Mouse (Mus musculus): ENCODE results near the gene Vegfb.

The Vegfb gene

DNA sequence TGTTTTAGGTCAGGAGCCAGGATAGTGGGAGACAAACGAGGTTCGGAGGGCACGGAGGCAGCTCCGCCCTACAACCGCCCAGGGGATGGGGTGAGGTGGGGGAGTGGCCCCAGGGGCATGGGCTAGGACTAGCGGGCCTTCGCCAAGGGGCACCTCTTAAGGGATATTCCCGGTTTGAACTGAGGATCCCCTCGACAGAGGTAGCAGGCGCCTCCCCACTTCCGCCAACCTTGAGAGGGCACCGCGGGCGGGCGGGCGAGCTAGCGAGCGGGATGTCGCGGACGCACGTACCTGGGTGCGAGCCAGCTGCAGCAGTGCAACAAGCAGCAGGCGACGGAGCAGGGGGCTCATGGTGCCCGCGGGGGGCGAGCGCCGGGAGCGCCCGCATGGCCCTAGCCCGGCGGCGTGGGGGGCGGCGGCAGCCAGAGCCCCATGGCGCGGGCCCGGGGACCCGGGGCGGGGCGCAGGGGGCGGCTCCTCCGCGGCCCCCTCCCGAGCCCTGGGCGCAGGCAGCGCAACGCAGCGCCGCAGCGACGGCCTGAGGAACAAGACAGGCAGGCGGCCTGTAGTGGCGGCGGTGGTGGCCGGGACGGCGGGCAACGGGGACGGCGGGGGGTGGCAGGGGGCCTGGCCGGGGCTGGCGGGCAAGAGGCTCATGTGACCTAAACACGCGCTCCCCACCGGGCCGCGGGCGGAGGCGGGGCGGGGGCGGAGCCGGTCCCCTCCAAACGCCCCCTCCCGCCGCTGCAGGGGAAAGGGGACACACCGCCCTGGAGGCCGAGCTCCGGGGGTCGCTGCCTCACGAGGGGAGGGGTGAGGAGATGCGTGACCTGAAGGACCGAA is at the start of gene Vegfb:
Gene Vegfb, minus strand, starts transcription at position 591 of the 843 bp plus-strand sequence.
- peak; percentile 83 for DNase-seq

DNA sequence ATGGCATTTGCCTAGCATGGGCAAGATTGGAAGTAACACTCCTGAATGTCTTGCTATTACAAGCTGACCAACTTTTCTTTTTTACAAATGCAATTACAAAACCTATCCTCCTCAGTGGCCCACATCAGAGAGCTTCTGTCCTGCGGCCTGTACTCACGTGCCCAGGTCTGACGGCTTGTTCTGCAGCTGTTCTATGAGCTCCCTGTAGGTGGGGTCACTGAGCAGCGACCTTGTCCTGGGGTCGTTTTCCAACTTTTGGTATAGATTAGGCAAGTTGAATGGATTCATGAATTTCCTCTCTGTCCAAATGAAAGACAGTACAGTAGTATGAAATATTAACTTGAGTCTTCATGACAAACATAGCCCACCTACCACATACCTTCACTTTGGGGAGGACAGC is 46.6 kb upstream of the Vegfb start:
- DNase-seq = no peak

DNA sequence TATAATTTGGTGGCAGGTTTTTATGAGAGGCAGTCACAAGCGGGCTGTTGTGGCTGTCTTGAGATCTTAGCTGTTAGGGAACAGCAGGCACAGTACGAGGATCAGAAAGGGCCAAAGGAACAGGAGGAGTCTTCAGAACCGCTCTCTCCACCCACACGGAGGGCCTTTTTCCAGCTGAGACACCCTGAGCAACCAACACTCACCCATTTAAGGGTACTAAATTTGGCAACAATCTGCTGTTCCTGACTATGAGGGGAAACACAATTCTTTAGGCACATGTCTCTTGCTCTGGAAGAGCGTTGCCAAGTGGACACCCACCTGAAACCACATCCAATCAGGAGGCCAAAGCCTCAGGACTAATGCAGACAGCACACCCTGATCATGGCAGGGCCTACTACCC is 42.1 kb upstream of the Vegfb start:
- no peak for DNase-seq

DNA sequence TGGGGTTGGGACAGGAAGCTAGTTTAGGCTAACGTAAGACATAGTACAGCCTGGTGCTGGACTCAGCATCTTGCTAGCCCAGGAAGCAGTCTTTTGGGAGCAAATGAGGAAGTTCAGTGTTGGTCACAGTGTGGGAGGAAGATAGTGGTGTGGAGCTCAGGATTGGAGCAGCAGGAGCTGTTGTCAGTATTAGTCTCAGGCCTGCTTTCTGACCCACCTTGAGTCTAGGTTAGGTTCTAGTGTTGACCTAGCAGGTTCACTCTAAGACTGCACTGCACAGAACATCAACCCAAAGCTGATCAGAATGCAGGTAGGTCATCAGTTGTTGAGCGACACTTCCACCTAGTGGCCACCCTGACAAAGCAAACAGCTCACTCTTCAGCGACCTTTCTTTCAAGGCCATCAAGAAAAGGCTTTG is 32.8 kb upstream of the Vegfb start:
- DNase-seq = peak; percentile 84

DNA sequence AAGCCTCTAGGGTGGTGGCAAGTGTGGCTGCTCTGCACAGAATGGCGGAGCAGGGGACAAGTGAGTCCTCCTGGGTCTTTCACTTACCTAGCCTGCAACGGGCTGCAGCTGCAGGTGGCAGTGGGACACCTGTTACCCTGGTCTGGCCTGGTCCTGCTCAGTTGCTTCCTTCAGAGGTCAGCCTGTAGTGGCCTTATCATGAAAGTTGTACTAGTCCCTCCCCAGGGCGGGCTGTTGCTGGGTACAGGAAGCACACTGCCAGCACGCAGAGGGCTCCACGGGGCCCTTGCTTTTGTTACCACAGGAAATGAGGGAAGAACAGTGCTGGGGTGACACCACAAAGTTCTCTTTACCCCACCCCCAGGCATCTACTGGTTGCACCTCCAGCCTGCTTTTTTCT is 31.7 kb upstream of the Vegfb start, which contains the start of gene Fermt3:
Gene Fermt3, minus strand, starts transcription at position 279 of the 400 bp plus-strand sequence.
- DNase-seq = peak; percentile 86

DNA sequence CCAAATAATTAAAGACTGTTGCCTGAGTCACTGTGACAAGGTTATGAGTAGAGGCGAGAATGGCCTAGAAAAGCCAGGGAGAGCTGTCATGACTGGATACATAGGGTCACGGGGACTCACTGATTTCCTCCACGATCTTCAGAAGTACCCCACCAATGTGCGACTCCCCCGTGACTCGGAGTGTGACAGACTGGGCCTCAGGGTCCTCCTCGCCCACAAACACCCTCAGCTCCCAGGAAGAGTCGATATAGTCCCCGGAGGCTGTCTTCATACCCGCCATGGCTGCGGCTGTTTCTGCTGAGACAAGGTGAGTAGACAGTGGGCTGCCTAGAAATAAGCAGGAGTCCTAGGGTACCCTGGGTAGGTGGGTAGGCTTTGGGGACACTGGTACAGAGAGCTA is 31.1 kb upstream of the Vegfb start:
- peak; percentile 48 for DNase-seq

DNA sequence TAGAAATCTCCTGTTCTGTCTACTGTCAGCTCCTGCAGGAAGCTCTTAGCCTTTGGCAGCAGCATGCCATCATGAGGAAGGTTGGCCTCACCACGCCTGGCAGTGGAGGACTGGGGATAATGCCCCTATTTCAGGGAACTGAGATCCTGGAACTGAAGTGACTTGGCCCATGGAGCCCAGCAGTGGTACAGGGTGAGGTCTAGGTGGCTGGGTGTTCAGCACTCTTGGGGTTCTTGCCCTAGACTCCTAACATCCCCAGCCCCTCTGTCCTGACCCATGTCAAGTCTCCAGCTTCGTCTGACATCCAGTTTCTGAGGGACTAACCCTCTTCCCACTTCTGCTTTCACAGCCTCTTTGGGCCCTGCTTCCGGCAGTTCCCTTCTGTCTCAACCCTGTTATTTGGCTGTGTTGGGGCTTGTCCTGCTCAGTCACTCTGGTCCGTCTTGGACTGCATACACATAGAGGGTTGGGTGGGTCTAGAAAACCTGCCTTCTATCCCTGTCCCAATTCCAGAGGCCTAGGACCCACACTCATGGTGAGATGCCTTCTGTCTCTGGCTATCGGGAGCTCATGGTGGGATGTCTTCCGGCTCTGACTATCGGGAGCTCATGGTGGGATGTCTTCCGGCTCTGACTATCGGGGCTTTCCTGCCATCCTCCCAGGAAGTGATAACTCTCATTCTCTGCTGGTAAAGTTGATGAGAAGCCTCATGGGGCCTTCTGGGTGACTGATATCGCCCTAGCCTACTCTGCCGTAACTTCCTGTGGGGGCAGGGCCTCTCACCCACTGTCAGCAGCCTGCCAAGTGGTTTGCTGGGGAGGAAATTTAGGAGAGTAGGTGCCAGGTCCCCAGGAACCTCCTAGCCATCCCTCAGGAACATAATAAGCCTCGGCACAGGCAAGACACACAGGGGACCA is 30.3 kb upstream of the Vegfb start:
- peak; percentile 69 for DNase-seq

DNA sequence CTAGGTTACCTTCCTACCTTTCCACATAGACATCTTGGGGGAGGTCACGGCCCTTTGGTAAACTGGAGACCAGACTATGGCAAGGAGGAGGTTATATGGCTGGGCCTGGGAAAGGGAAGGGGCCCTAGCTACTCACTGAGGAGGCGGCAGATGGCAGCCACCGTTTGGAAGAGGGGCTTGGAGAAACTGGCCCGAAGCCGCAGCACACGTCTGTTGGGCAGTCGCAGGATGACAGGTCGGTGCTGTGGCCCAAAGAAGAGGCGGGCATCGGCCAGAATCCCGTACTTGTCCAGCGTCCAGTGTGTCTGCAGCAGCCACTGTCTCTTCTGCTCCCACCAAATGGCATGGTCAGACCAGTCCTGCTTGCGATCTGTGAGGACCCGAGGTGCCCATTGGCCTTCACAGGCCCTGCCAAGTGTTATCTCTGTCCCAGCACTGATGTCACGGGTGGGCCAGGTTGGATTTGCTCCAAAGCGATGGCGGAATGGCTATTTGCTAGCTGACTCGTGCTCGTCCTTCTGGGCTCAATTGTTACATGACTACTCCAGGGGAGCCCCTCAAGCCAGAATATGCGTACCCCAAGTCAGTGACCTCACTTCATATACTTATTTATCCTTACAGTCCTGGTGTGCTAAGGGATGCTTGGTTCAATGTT is 27.2 kb upstream of the Vegfb start:
- no peak for DNase-seq

DNA sequence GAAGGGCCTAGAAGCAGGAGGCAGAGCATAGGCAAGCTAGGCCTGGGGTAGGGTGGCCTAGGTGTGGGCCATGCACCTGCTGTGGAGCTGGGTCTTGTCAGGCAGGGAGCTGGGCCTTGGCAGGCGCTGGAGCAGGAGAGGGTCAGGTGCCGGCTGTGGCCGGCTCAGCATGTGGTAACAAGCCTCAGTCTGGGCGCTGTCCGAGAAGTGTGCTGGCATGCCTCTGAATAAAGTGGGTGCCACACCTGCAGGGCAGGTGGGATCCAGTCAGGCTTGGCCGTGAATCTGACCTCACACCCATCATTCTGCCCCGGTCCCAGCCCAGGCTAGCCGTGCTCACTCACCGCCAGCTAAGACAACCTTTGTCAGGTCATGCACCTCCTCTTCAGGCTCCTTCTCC is 26.5 kb upstream of the Vegfb start:
- no peak for DNase-seq

DNA sequence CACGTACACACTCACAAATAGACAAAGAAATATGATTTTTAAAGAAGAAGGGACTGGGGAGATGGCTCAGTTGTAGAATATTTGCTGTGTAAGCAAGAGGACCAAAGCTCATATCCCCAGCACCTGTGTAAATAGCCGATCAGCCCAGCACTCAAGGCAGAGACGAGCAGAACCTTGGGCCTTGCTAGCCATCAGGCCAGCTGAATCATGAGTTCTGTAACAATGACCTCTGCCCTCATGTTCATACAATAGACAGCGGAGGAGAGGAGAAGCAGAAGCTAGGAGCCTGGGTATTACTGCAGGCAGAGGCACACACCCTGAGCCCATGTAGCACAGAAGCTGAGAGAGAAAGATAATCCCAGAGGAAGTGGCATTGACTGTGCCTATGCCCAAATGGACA is 25.0 kb upstream of the Vegfb start:
- DNase-seq = no peak

DNA sequence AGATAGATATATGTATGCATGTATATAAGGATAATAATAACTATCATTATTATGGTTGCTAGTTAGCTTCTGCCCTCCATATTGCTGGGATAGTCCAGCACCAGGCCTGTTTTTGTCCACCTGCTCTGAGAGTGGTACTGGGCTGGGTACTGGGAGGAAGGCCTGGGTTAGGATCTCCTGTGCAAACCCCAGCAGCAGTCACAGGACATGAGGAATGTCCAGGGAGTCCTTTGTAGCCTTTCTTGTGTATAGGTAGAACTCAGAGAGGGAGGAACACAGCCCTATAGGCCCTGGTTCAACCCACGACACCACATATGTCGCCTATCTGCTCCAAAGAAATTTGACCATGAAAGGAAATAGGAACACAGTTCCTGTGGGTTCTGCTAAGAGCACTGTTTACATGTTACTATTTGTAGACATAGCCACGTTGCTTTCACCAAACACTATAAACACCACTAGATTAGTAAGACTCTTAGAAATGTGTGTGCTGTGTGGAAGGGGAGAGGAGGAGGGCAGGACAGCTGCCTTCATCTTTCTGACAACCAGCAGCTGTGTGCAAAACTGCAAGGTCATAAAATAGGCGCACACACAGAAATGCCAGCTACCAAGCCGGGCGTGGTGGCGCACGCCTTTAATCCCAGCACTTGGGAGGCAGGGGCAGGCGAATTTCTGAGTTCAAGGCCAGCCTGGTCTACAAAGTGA is 19.6 kb upstream of the Vegfb start:
- no peak for DNase-seq

DNA sequence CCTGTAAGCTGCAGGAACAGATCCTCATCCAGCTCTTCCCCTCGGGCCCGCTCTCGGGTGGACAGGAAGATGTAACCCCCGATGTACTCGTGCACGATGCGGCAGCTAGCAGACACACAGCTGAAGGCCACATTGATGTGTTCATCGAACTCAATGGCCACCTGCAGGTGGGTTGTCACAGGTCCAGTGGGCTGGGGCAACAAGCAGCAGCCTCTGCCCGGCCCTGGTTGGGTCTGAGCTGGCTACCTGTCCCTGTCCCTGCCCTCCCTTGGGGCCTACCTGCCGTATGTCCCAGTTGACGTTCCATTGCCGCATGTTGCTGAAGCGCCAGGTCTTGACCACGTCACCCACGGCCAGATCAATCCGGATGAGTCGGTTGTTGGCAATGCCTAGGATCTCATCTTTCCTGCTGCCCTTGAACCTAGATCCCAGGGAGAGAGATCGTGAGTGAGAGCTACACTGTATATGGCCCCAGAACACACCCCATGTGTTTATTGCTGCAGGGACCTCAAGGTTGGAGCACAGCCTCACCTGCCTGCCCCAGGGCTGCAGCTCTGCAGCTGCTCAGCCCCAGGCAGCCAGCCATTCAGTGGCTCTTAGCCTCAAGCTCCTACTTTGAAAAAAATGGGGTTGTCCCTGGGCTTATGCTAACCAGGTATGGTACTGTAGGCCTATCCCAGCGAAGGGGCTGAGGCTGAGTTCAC is 12.1 kb upstream of the Vegfb start:
- DNase-seq = no peak

DNA sequence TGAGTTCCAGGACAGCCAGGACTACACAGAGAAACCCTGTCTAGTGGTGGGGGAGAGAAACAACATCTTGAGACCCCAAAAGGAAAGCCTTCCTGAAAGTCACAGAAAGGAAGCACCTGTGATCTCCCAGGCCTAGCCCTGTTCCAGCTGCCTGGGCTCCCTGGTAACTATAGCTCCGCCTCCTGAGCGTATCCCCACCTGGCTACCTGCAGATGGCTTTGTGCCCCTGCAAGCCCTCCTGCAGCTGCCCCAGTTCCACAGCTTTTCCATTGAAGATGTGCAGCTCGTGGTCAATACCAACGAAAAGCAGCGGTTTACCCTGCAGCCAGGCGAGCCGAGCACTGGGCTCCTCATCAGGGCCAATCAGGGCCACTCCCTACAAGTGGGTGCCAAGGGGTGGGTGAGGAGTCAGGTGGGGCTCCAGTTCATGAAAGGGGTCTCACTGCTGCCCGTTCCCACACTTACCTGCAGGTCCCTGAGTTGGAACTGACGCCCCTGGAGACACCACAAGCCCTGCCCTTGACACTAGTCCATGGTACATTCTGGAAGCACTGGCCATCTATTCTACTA is 10.4 kb upstream of the Vegfb start:
- peak; percentile 52 for DNase-seq

DNA sequence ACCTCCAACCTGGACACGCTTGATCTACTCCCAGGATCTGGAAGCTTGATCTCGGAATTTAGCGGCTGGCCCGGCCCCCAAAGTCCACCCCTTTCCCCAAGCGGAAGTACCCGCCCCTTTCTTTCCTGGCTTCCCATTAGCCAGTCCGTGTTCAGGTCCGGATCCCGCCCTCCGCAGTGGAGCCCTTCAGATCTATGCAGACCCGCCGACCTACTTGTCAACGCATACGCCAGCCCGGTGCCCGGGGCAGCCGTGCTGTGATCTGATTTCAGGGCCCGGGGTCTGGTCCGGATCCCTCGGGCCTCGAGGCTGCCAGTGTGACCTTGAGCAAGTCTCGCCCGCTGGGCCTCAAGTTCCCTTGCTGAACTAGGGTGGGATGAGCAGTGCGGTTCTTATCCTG is 8.6 kb upstream of the Vegfb start, which contains the start of the genes Nudt22 and Trpt1:
Gene Nudt22, minus strand, starts transcription at position 112 of the 400 bp plus-strand sequence.
Gene Trpt1, plus strand, starts transcription at position 126 of the 400 bp plus-strand sequence.
- DNase-seq = peak; percentile 69

DNA sequence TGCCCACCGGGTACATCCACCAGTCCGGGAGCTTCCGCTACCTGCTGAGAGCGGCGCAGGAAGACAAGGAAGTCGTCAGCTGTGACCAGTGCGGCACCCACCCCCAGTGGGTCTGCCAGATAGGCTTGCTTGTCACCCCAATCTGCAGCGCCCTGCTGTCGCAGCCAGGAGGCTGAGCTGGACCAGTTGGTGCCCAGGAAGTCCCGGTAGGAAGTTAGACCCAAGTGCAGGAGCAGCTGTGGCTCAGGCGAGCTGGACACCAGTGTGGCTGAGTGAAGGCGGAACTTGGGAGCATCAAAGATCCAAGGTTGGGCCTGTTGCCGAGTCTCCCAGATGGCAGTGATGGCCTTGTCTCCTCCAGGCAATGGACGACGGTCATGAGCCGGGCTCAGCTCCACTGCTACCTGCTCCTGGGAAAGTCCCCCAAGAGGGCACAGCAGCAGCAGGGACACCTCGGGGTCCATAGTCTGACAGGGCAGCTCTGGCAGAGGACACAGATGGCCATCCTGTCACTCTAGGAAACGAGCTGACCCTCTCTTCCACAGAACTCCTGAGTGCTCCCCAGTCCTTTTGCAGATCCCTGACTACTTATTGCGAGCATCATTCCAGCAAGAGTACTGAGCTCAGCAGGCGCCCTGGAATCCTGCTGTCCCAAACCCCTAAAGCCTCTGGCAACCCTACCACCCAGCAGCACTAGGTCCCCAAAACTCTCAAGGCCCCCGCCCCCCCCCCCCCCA is 8.0 kb upstream of the Vegfb start:
- no peak for DNase-seq

DNA sequence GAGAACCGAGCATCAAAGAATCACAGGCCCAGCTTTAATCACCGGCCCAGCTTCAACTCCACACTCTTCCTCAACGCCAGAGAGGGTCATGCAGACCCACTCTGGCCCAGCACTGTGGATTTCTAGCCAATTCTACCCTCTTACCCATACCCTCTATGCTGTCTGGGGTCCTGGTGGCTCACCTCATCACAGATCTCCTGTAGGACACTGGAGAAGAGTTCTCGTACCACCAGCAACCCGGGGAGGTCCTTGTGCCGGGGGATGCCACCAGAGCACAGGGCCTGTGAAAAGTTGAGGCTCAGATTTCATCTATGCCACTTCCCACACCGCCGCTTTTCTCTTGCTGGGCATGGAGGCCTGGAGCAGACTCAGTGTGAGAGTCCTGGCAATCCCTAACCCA is 7.0 kb upstream of the Vegfb start:
- no peak for DNase-seq

DNA sequence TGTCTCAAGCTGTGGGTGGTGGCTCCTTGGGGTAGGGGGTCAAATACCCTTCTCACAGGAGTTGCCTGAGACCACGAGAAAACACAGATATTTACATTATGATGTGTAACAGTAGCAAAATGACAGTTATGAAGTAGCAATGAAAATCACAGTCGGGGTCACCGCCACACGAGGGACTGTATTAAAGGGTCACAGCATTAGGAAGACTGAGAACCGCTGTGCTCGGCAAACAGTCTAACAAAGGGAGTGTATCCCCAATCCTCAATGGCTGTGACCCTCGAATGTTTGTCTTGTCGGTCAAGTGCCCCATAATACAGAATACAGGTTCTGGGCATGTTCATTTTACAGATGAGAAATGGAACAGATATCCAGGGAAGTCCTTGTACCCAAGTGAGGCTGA is 6.6 kb upstream of the Vegfb start:
- DNase-seq = no peak

DNA sequence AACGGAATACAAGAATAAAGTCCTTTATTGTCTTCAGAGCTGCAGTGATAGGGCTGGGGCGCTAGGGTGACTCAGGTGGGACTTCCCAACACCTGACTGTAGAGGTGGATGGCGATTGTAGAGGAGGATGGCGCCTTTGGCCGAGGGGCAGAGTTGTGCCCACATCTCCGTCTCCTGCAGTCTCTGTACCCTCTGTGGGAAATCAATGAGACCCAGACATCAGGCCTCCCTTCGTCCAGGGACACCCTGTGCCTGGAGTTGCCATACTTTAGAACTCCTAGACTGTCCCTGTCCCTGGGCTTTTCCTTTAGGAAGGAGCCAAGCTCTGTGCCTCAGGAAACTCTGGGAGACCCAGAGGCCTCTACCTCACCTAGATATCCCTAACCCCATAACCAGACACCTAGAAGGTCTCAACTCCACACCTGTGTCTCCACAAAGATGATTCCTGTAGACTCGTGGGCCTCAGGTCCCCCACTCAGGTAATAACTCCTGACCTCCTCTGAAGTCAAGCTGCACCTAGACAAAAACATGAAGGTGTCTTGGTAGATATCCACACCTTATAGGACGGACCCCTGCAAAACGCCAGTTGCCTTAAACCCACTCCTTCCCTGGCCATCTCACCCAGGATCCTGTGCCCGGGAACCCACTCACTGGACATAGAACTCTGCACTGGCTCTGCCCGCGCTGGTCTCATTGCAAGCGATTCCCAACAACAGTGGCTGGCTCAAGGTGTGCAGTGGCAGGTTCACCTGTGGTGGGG is 5.7 kb upstream of the Vegfb start:
- no peak for DNase-seq

DNA sequence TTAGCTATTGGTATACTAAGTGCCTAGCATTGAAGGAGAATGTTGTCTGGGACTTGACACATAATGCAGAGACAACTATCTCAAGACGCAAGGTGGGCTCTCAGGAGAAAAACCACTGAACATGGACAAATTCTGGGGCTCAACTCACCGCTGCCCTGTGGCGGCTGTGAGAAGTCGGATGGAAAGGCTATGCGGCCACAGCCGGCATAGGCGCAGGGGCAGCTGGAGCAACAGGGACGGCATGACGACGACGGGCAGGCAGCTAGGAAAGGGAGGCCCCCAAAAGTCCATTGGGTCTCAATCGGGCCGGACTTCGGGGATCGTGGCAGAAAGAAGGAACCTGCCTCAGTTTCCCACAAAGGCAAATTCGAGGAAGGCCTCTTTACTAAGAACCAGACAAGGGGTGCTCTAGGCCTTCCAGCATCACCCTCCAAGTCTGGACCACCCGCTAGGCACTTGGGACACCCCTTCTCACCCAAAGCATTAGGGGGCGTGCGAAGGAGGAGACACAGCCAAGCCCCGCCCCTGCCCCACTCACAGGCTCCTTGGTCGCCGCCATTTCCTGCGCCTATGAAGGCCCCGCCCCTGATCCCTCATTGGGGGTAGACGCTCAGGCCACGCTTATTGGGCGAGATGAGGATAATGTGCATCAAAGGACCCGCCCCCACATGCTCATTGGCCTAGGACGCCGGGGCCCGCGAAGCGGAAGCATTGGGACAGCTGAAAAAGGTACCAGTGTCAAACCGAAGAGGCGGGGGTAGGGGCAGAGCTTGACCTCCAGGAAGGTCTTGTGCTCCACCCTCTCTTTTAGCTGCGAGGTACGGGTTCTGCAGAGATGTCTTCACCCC is 4.8 kb upstream of the Vegfb start, which contains the start of gene Dnajc4:
Gene Dnajc4, minus strand, starts transcription at position 562 of the 848 bp plus-strand sequence.
- DNase-seq = peak; percentile 99

All from thymus, postnatal 4 days (tissue).